Mouse (Mus musculus) naive thymus-derived CD4-positive, alpha-beta T cell, adult 5 months (primary cell): ENCODE measurements around the gene S1pr1. TPM values are rescaled to one million over a fixed set of nuclear protein-coding genes. Genes with fewer than 3 reads are reported as not detected.

Experiments
- polyA plus RNA-seq: library from polyadenylated mRNA; unstranded; fragments of 100-300 nt; shearing (Covaris generic); gene quantifications from one replicate; pipeline ENCODE4 v1.2.1, GENCODE M21; 2017

Gene S1pr1
- polyA plus RNA-seq = 1,661 TPM

GRCm38 (mm10) chr3:115714671-115715651 is at the start of gene S1pr1:
TSS of gene S1pr1 (minus strand) at chr3:115715072.

Other genes starting within 250 kb of the S1pr1 start
- 145 TPM for gene Dph5, start 172.8 kb upstream of the S1pr1 start, polyA plus RNA-seq